Mouse (Mus musculus) liver, adult 2 months (tissue): Measurements from ENCODE around the gene Scaf1.

ENCODE experiments used
- CTCF ChIP-seq: fragments of 200-500 bp; IDR thresholded peaks from 2 replicates; pipeline ENCODE4 v1.5.1; 2011; ENCODE audit warnings: low read depth, low read length, control low read depth
- POLR2A ChIP-seq: fragments of 200-500 bp; IDR thresholded peaks from 2 replicates; pipeline ENCODE4 v1.6.1; 2011; ENCODE audit warnings: low read length, control low read depth; ENCODE audit not compliant: insufficient read depth; ENCODE audit errors: extremely low read depth

GRCm38 (mm10) chr7:45029995-45030394 is 13.8 kb upstream of the Scaf1 start:
- TF ChIP-seq POLR2A (no peak), CTCF (no peak)
